Mouse (Mus musculus) right cerebral cortex, postnatal 4 days (tissue): Measurements from ENCODE around the gene Vgll4.

Experiments
- DNase-seq: peaks from one replicate; pipeline ENCODE4 v3.0.0-alpha.2; 2022

The Vgll4 gene

GRCm38 (mm10) chr6:114972988-114973387 lies 3.2 kb upstream of the Vgll4 start:
- no peak for DNase-seq

GRCm38 (mm10) chr6:114970895-114971294 lies 1.1 kb upstream of the Vgll4 start:
- no peak for DNase-seq

- no peak for DNase-seq
Measured at GRCm38 (mm10) chr6:114970386-114970785, 592 bp upstream of the Vgll4 start.

GRCm38 (mm10) chr6:114968361-114969212 lies 1.2 kb downstream of the Vgll4 start:
- DNase-seq, result peak; percentile 75

GRCm38 (mm10) chr6:114967623-114968022 lies 2.2 kb downstream of the Vgll4 start:
- DNase-seq, result no peak

- no peak for DNase-seq
Measured at GRCm38 (mm10) chr6:114966396-114967154, 3.2 kb downstream of the Vgll4 start.

GRCm38 (mm10) chr6:114965802-114966201 lies 4.0 kb downstream of the Vgll4 start:
- no peak for DNase-seq

- DNase-seq, result no peak
Measured at GRCm38 (mm10) chr6:114965396-114965795, 4.4 kb downstream of the Vgll4 start.

- DNase-seq, result no peak
Measured at GRCm38 (mm10) chr6:114964235-114964634, 5.6 kb downstream of the Vgll4 start.

- no peak for DNase-seq
Measured at GRCm38 (mm10) chr6:114963636-114964035, 6.2 kb downstream of the Vgll4 start.

GRCm38 (mm10) chr6:114961276-114962068 lies 8.3 kb downstream of the Vgll4 start:
- no peak for DNase-seq

GRCm38 (mm10) chr6:114959012-114959398 lies 10.8 kb downstream of the Vgll4 start:
- no peak for DNase-seq

GRCm38 (mm10) chr6:114958249-114959011 lies 11.4 kb downstream of the Vgll4 start:
- DNase-seq, result no peak

- DNase-seq, result no peak
Measured at GRCm38 (mm10) chr6:114957756-114958155, 12.0 kb downstream of the Vgll4 start.

GRCm38 (mm10) chr6:114954496-114954895 lies 15.3 kb downstream of the Vgll4 start:
- no peak for DNase-seq

GRCm38 (mm10) chr6:114953601-114954000 lies 16.2 kb downstream of the Vgll4 start:
- DNase-seq, result no peak

GRCm38 (mm10) chr6:114952356-114952755 lies 17.4 kb downstream of the Vgll4 start:
- no peak for DNase-seq

- no peak for DNase-seq
Measured at GRCm38 (mm10) chr6:114944456-114945438, 25.0 kb downstream of the Vgll4 start.

- DNase-seq, result no peak
Measured at GRCm38 (mm10) chr6:114941201-114941849, 28.5 kb downstream of the Vgll4 start.

- no peak for DNase-seq
Measured at GRCm38 (mm10) chr6:114939666-114940065, 30.1 kb downstream of the Vgll4 start.

GRCm38 (mm10) chr6:114936941-114937313 lies 32.9 kb downstream of the Vgll4 start:
- no peak for DNase-seq
